Mouse (Mus musculus): Measurements from ENCODE around the gene Zfp184.

DNA sequence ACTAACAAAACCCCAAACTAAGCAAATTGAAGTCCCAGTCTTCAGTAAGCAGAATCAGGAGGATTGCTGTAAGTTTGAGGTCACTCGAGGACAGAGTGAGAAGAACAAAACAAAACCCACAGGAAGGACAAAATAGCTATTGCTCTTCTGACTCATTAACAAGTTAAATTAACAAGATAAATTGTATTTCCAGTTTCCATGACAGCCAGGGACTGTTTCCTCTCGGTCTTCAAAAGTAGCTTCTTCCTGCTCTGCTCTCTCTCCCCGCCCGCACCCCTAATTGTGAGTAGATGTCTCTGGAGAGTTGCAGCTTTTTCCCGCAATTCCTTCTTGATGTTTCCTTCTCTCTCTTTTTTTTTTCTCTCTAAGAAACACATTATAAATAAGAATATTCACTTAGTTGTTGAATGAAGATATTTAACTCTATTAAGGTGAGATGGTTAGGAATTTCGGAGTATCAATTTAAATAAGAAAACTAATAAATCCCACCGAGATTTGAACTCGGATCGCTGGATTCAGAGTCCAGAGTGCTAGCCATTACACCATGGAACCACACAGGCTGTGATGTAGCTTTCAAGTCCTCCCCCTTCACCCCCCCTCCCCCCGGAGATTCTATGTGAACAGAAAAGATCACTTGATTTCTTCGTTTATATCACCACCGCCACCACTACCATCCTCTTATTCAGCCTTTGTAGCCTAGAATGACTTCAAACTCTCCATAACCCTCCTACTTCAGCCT lies 51.4 kb downstream of the Zfp184 start:
- no peak for TF ChIP-seq CTCF (IDR thresholded peaks at IDR 0.05; ENCODE audit: borderline replicate concordance, extremely low read depth, insufficient read depth, insufficient read length)
- no peak for TF ChIP-seq POLR2A (IDR thresholded peaks at IDR 0.05; ENCODE audit: borderline replicate concordance, extremely low read depth, insufficient read depth, insufficient read length, poor library complexity, severe bottlenecking)
